Mouse (Mus musculus) 416B (cell line): ENCODE data around the gene Pprc1.

ENCODE experiments used
- DNase-seq: peaks from one replicate; pipeline ENCODE4 v3.0.0; 2011; ENCODE audit warnings: low read depth

Pprc1 gene

DNA sequence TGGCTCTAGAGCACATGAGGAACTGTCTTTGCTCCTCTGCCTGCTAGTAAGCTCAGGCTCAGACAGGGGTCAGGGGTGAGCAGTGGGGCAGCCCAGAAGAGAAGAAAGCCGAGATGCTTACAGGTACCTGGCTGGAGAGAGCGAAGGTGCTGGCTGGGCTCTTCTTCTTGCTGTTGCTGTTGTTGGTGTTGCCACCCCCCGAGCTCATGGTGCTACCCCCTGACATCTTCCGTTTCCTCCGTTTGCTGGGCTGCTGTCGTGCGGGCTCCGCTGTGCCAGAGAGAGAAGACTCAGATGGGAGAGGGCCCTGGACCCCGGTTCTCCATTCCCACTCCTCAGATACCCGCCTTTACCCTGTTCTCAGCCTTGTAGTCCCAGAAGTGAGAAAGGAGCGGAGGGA, 10.8 kb upstream of the Pprc1 start:
- DNase-seq = no peak

DNA sequence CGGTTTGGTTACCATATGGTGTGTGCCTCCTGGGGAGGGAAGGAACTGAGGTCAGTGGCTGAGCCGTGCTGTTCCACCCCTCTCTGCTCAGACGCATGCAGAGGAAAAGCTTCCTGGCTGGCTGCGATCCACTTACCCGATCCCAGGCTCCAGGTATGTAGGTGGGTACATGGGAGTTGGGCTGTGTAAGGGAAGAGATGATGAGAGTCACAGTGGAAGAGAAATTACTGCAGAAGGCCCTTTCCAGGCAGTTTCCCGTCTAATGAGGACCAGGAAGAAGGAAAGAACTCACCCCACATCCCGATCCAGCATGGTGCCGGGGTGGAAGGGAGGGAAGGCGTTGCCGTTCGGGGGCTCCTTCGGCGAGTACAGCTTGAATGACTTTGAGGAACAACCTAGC, 8.7 kb upstream of the Pprc1 start:
- DNase-seq = no peak

DNA sequence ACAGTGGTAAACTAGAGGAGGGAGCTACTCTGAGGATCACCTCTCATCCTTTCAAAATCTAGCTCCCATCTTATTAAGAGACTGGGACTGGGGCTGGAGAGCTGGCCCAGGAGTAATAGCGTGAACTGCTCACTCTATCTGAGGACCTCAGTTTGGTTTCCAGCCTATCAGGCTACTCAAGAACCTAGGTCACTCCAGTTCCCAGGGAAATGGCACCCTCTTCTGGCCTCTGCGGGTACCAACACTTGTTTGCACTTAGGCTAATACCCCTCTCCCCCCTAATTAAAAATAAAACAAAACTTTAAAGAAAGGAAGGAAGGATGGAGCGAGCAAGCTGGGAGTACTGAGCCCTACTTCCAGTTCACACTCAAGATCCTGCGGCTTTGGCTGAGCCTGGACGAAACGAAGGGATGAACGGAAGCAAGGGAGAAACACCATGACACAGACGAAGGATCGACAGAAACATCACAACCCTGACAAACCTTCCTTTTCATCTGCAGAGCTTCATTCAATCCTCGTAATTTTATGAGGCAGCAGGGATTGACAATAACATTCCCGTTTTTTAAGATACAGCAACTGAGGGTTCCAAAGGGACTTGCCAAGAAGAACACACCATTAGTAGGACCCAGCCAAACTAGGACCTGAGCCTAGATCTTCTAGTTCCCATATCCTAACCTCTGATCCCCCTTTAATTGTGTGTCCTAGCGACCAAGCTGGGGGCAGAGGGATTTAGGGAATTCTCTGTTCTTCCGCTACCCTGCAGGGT, 8.0 kb upstream of the Pprc1 start:
- DNase-seq = peak; percentile 58

DNA sequence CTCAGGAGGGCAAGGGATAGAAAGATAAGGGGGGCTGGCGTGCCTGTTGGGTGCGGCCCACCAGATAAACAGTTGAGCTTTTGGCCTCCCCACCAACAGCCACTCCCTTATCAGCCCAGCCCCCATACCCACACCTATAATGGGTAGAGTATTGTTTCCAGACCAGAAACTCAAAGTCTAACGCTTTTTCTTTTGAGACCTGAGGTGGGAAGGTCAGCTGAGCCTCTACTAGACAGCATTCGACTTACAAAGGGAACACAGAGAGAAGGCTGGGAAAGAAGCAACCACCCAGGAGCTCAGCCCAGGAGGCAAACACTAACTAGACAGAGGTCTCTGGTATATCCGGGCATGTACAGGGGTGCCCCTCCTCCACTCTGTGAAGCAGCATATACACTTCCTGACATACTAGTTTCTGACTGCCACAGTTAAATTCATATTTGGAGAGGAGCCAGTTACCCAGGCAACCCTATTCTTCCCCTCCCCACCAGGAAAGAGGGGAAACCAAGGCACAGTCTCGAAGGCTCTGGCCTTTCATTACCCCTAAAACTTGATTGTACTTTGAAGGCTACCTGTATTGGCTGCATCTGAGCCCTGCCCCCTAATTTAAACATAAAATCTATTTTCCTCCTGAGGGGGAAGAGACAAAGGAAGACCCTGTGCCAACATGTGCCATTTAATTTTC, 7.3 kb upstream of the Pprc1 start:
- peak; percentile 76 for DNase-seq

DNA sequence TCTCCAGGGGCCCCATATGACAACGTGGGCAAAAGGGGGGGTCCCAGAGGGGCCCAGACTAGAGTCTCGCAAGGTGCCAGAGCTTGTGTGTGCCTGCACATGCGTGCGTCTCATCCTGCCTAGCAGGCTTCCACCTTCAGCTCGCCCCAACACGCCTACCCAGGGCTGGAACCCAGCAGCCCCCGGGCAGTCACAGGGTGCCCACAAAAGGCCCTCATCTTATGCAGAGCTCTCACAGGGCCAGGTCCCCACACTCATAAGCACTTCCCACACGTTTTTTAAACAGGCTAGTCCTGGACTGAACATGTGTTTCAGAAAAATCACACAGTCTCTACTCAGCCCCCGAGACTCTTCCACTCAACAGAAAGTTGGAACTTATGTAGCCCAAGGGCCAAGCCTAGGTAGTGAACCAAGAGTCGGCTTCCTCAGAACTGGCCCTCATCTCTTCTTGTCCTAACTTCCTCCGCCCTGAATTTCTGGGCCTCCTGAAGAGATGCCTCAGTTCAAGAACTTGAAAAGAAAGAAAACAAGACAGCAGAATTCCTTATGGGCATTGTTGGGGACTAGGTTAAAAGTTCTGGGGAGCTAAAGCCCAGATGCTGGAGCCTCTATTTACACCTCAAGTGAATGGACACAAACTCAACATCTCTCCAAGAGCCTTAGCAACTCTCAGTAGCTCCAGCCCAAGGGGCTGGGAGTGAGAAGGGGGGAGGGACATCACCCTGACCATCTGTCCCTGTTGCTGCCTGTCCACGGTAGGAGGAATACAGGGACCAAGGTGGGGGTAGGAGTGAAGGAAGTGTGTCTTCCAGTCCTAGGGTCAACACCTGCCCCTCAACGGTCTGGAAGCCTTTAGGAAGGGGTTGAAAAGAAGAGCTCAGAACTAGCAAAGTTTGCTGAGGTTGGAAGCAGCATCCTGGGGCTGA, 6.5 kb upstream of the Pprc1 start:
- no peak for DNase-seq

DNA sequence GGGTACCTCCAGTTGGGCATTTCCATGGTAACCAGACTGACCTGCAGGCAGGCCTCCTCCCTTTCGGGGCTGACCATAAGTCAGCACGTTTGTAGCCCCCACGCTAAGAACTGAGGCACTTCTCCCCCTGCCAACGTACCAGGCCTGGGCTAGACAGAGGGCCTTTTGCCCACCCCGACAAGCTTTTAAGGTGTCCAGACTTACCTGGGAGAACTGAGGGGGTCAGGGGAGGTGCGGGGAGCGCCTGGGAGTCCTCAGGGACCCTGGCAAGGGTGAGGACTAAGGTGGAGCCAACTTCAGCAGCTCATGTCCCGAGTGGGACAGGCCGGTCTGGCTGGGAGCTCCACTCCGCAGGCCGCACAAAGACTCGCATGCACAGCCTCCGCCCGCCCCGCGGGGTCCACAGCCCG, 5.8 kb upstream of the Pprc1 start:
- no peak for DNase-seq

DNA sequence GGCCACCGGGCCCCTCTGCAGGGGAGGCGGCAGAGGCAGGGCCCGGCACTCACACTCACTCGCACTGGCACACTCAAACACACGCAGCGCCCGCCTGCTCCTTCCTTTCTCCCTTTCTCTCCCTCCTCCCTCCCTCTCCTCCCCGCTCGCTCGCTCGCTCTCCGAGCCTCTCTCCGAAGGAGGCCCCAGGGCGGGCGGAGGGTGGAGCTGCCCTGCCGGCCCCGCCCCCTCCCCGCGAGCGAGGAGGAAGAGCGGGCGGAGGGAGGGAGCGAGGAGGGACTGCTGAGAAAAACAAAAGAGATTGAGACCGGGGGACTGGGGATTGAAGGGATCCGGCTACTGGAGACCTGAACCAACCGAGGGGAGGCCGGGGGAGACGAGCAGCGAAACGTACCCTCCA, 5.2 kb upstream of the Pprc1 start:
- peak; percentile 91 for DNase-seq

DNA sequence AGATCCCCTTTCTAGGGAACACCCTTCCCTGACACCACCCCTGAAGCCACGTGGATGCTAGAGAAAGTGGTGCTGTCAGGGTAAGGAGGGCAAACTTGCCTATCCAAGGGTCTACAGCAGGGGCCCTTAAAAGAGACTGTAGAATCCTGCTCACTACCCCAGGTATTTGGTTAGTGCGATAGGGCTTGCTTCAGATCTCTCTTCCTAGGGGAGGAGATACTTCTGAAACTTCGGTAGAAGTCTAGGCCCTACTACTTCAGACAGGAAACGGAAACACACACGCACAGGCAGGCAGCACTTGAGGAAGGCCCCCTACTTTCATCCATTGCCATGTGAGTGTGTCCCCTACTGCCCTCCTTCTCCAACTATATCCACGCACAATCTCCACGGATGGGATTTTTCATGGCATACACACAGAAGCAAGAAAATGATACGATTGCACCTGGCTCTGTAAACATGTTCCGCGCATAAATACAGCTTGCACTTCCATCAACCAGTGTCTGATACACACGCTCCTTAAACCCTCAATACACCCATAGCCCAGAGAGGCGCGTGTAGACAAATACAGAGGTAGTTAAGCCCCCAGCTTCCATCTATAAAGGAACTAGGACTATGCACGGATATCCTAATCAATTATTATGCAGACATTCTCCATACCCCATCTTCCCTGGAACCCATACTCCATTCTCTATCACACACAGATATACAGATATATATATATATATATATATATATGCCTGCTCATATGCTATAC, 4.4 kb upstream of the Pprc1 start:
- peak; percentile 86 for DNase-seq

DNA sequence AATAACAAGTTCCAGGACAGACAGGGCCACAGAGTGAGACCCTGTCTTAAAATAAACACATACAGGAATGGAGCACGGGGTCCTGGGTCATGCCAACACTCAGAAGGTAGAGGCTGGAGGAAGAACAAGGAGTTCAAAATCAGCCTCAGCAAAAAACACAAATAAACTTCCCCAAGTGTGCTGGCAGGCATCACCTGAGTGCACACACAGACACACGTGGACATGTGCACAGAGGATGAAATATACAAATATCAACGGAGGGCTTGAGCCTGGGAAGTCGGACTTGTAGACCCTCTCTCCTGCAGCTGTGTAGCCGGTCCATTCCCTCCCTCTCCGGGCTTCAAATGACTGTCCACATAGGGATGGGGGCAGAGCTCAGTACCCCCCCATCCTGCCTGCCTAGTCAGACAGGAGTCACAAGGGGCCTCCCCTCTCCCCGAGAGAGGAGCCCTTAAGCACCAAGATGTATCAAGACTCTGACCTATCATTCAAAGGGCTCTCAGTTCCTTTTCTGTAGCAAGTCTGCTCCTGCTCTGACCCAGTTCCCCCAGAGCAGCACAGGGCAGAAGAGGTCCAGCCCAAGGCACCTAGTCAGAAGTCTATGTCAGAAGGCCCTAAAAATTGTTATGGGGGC, 3.3 kb upstream of the Pprc1 start:
- peak; percentile 57 for DNase-seq

DNA sequence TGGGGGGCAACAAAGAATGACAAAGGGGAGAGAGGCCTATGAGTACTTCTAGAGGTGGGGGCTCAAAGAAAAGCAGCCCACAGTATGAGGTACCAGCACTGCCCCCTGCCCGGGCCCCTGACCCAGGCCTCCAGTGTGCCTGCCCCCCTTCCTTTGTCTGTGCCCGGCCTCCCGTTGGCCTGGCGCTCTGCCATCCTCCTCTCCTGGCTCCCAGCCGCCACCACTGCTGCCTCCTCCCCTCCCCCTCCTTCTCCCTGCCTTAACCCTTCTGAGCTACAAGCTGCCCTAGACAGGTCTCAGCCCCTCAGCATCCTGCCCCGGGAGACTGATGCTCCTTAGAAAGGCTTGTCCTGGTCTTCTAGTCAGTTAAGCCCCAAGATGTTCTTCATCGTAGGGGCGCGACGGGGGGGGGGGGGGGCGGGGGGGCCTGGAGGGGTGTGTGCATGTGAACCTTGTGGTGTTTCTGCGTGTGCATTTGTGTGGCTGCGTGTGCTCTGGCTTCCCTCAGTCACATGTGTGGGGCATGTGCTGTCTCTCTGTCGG, 2.7 kb upstream of the Pprc1 start:
- peak; percentile 86 for DNase-seq

DNA sequence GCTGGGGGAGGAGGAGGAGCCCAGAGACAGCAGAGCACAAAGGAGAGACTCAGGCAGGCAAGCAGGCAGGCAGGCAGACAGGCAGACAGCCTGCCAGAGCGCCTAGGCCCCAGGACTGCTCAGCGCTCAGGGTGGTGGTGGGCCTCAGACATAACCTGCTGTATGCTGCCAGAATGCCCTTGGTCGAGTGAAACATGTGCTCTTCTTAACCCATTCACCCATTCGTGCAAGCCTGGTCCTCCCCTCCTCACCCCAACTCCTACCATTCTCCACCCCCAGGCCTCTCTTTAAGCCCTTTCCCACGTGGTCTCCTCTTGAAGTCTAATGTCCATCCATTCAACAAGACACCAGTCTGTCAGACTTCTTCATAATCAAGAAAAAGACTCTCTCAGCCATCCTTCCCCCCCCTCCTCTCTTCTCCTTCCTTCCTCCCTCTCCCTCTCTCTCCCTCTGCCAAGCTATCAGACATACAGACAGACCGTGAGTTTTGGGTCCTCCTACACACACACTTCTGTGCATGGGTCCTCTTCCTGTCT, 2.1 kb upstream of the Pprc1 start:
- DNase-seq = peak; percentile 72

DNA sequence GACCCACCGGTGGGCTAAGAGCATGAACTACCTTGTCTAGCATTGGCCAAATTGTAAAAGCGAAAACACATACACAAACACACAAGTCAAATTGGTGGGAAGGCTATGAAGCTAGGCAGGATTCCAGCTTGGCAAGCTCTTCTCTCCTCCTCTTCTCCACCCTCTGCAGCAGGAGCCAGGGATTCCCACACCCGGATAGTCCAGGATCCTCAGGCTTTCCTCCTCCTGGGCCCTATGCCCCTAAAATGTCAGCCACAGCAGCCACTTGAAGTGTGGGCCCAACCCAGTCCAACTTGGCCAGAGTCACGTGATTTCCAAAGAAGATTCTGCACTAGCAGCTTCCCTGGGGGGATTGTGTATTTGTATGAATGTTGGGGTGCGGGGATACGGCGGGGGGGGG, 1.3 kb upstream of the Pprc1 start:
- no peak for DNase-seq

DNA sequence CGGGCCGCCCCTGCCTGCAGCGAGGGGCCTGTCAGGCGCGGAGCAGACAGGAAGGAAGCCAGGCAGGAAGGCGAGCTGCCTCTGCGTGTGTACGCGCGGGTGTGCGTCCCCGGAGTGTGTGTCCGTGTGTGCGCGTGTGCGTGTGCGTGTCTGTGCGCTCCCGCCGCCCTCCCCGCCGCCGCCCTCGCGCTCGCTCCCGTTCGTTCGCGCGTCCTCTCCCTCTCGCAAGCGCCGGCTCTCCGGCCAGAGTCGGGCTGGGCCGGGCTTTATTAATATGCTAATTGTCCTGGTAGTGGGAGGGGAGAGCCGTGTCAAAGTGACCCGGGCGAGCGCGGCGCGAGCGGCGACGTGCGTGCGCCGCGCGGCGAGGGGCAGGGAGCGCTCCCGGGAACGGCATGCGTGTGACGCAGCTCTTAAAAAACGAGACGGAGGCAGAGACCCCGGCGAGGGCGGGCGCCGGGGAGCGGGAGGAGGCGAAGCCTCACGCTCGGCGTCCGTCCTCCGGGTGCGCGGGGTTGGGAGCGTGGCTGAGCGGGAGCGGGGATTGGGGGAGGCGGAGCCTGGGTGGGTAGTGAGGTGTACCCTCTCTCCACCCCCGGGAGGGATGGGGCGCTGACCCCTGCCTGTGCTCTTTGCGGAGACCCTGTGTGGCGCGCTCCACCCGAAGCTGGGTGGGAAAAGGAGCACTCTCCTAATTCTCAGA, 458 bp downstream of the Pprc1 start, which contains the start of gene Ldb1:
TSS of gene Ldb1 (minus strand) at position 222 of the 703 bp plus-strand sequence.
- peak; percentile 81 for DNase-seq

DNA sequence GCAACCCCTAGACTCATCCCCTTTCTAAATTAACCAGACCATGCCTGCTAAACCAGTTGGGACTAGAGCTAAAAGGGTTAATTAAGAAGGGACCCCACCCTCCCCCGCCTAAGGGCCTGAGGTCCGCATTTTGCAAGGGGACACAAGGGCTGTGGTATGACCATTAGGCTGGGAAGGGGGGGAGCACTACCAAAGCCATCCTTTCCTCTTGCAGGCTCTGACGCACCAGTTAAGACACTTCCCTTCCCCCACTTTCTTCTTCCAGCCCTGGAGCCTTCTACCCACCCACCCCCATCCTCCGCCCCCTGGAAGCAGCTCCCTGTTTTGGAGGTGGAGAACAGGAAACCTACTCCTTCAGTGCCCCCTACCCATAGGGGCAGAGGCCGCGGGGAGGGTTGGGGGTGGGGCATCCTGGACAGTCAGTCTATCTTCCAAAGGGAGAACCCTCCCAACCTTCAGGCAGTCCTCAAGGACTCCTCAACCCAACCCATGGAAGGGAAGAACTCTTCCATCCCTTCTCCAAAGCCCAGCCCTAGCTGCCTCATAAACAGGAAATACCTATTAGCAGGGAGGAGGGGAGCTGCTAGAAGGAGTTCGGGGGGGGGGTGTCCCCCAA, 1.1 kb downstream of the Pprc1 start:
- DNase-seq = peak; percentile 69

DNA sequence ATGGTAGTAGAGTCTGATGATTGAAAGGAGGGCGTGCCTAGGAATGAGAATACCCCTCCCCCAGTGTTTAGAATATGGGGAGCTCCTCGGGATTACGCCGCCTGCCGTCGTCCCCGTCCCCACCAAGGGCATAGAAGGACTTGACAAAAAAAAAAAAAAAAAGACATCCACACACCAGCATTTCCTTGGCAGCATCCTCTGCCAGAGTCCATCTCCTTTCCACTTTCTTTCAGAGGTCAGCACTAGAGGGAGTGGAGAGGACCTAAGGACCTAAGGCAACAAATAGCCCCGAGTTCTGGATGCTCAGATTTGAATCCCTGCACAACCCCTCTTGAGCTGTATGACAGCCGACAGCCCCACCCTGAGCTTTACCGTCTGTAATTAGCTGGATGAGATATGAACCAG, 1.9 kb downstream of the Pprc1 start:
- no peak for DNase-seq

DNA sequence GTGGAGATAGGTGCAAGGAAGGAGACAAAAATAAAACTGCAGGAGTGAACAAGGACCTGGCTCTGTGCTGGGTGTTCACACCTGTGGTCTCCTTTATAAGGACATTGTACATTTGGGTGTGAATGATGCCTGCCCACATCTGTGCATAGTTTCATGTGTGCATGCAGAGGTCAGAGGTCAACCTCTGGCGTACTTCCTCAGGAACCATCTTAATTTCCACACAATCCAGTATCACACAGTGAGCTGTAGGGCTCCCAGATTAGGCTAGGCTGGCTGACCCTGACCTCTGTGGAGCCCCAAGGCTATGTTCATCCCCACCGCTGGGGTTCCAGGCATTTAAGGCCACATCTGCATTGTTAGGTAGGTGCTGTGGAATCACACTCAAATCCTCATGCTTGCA, 2.7 kb downstream of the Pprc1 start:
- DNase-seq = no peak

DNA sequence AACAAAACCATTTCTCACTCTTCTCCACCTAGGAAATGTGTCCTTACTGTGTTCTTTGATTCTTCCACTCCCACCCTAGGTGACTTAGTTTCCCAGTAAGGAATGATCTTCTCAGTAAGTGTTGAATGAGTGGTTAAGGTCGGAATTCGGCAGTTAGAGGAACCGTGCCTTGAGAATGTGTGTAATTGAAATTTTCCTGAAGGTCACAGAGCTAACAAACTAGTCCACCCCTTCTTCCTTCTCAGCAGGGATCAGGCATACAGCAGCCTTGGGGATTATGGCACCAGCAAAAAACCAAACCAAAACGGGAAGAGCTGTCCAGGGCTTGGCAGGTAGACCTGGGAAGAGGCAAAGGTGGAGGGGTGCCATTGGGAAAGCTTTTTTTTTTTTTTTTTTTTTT, 4.4 kb downstream of the Pprc1 start:
- no peak for DNase-seq

DNA sequence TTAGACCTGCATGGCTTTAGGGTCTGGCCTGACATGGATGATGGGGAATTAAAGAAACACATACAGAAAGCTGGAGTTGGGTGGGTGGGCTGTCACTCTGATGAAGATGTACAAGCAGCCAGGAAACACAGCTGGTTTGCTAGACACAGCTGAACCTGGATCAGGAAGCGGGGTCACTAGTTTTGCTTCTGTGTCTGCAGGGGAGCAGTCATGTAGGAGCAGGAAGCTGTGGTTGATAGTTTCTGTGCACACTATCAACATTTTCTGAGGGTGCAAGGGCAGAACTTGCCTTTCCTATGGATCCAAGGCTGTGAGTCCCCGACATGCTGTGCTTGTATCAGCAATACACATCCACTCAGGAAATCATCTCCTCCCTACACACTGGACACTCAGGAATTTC, 5.8 kb downstream of the Pprc1 start:
- DNase-seq = peak; percentile 61

DNA sequence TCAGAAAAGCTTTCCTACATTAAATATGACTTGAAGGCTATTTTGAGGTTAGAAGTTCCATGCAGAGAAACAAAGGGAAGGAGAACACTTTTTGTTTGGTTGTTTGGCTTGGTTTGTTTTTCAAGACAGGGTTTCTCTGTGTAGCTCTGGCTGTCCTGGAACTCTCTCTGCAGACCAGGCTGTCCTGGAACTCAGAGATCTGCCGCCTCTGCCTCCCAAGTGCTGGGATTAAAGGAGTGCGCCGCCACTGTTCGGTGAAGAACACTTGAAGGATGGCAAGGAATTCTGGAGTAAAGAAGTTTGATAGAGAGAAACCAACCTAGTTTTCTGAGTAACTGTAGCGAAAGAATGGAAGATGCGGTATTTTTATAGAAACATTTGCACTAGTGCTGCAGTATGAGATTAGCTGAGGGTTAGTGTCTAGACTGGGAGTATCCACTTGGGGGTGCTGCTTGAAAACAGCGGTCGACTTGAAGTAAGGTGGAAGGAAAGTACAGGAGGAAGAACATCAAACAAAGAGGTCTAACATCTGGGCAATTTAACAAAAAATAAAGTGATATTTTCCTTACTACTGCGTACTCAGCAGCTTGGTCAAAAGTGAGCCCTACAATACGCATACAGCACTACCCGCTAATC, 11.2 kb downstream of the Pprc1 start:
- DNase-seq = no peak
